Mouse (Mus musculus) ES-Bruce4 (cell line): ENCODE measurements around the gene Hes6.

Experiments
- CTCF ChIP-seq: IDR thresholded peaks from one replicate; pipeline ENCODE4 v1.8.1; 2011; ENCODE audit warnings: low read depth, low read length
- EP300 ChIP-seq: IDR thresholded peaks from 2 replicates; pipeline ENCODE4 v1.6.1; 2011; ENCODE audit warnings: low read depth, low read length; ENCODE audit not compliant: insufficient read depth
- POLR2A ChIP-seq: IDR thresholded peaks from one replicate; pipeline ENCODE4 v1.8.1; 2011; ENCODE audit warnings: low read length; ENCODE audit not compliant: insufficient read depth

GRCm38 (mm10) chr1:91370055-91370454, 43.8 kb downstream of the Hes6 start:
- TF ChIP-seq EP300, result no peak
- TF ChIP-seq POLR2A, result no peak
- TF ChIP-seq CTCF, result no peak
